Mouse (Mus musculus) midbrain, embryonic 10.5 days (tissue): ENCODE results near the gene Gsdma3. TPM values are rescaled to one million over a fixed set of nuclear protein-coding genes. Genes with fewer than 3 reads are reported as not detected.

Source experiments
- DNase-seq: peaks from one replicate; pipeline ENCODE4 v3.0.0-alpha.2; 2017; ENCODE audit warnings: low spot score
- H3K27ac ChIP-seq: fragments of 300-500 bp; sonication (generic); replicated peaks from 2 replicates; pipeline ENCODE4 v1.5.1; 2016; ENCODE audit warnings: mild to moderate bottlenecking
- H3K27me3 ChIP-seq: fragments of 300-500 bp; sonication (generic); 2 replicates; pipeline ENCODE4 v1.6.1; 2016; ENCODE audit warnings: low read depth, mild to moderate bottlenecking; ENCODE audit not compliant: poor library complexity, severe bottlenecking
- H3K36me3 ChIP-seq: fragments of 300-500 bp; sonication (generic); 2 replicates; pipeline ENCODE4 v1.6.1; 2016; ENCODE audit warnings: mild to moderate bottlenecking, moderate library complexity
- H3K4me1 ChIP-seq: fragments of 300-500 bp; sonication (generic); 2 replicates; pipeline ENCODE4 v1.6.1; 2016
- H3K4me3 ChIP-seq: fragments of 300-500 bp; sonication (generic); 2 replicates; pipeline ENCODE4 v1.5.1; 2016; ENCODE audit warnings: mild to moderate bottlenecking, moderate library complexity
- H3K9me3 ChIP-seq: fragments of 300-500 bp; sonication (generic); replicated peaks from 2 replicates; pipeline ENCODE4 v1.6.1; 2016; ENCODE audit warnings: mild to moderate bottlenecking
- WGBS: fragments of 180-500 bp; shearing (Covaris S2); methylation state at CpG from one replicate; pipeline ENCODE4 v1.1.7; 2016; 5-methylcytosine and 5-hydroxymethylcytosine counted together
- polyA plus RNA-seq: library from polyadenylated mRNA; unstranded; fragments of >200 nt; fragmentation: Nextera tagmentation; extraction: Ambion mirVana; gene quantifications from 2 replicates; pipeline ENCODE4 v1.2.1, GENCODE M21; 2016

Gsdma3 gene
- polyA plus RNA-seq, 1 experiment from 2014 or later = not detected

DNA sequence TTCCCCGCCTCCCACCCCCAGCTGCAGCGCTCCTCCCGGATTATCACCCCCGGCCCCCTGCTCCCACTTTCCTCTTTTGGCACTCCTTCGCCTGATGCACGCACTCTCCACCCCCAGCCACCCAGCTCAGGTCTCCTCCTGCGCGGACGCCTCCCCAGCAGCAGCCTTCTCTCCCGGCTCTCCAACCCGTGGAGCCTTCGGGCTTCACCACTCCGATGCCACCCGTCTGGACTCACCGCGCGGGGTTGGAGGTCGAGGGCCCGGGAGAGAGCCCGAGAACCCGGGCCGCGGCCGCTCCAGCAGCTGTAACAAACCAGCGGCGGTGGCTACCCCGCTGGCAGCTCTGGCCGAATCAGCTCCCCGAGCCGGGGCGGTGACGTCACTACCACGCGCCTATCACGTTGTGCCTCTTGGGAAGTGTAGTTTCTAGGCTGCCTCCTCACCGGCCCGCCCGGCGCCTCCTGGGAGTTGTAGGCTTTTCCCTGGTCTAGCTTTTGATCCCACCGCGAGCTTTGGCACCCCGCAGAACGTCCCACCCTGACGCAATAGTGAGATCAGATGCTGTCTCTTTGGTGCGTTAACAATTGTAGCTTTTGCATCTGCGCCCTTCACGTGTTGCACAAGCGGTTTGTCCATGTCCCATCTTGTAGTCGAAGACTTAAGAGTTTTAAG is 39.1 kb upstream of the Gsdma3 start, which contains the start of gene Ormdl3:
Gene Ormdl3, minus strand, starts transcription at position 477 of the 672 bp plus-strand sequence.
- Histone ChIP-seq H3K36me3 (peaks cover 22% of the 10 kb centered on the region), H3K9me3 (no peaks in the 10 kb centered on the region), H3K27me3 (peaks cover 13% of the 10 kb centered on the region; the same call in 1 of the 2 replicates), H3K4me1 (peaks cover 53% of the 10 kb centered on the region), H3K27ac (peak within 1 kb of the TSS; percentile 88), H3K4me3 (peak within 1 kb of the TSS; percentile 70)
- under 1% methylated on average over 49 of the region's 49 CpGs for WGBS
- peak; percentile 100 for DNase-seq

DNA sequence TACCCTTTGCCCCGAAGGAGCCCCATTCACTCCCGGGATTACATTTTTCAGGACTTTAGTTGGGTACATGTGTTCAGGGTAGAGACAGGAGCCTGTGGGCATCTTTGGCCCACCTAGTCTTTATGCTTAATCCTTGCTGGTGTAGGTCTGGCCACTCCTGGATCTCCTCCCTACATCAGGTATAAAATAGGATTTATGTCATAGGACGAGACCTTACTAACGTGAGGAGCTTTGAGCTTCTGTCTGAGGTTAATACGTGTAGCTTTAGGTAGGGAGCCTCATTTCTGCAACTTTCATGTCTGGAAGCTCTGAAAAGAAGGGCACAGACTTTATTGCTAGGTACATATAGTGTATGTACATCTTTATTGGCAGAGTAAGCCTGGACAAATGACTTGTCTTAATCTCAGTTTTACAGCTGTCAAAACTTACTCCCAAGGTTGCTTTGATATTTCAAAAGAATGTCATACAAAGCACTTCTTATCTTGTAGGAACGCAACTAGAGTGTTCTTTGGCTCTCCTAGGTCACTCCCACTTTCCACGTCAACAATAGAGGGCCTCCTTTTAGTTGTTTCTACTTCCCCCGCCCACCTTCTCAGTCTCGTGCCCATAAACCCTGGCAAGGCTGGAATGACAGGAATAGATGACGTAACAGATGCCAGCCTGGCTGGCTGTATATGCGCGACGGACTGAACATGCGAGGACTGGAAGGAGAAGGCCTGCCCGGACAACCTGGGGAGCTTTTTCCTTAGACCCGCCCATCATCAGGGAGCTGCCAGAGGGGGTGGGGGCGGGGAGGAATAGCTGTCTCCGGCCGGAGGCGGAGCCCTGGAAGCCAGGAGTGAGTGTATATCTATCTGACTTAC is 38.2 kb upstream of the Gsdma3 start:
- Histone ChIP-seq H3K36me3 (peaks cover 14% of the 10 kb centered on the region), H3K9me3 (no peaks in the 10 kb centered on the region), H3K27me3 (peaks cover 13% of the 10 kb centered on the region; the same call in 1 of the 2 replicates), H3K27ac (peak overlapping the region; percentile 88), H3K4me1 (peaks cover 52% of the 10 kb centered on the region), H3K4me3 (peak overlapping the region; percentile 70)
- WGBS = 6% methylated on average over 20 of the region's 20 CpGs
- peak; percentile 66 for DNase-seq

DNA sequence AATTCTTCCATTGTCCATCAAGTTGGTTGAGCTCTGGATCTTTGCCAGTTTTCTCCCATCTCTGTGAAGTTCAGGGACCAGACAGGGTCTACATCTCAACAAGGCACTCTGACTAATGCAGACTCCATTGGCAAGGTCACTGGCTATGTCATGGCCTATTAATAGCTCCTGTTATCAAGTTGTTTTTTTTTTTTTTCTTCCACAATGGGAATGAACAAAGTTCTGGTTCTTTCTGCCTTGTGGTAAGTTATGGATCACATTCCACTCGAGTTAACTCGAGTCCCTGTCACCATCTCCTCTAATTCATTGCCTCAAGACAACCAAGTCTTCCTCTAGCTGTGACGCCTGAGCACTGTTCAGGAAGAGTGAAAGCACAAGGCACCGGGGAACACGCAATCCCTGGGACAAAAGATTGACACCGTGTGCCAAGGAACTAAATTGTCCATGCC is 37.3 kb upstream of the Gsdma3 start:
- H3K4me3 ChIP-seq = no peak overlapping the region
- H3K4me1 ChIP-seq = peaks cover 51% of the 10 kb centered on the region
- no peaks in the 10 kb centered on the region for H3K9me3 ChIP-seq
- H3K27ac ChIP-seq = no peak overlapping the region
- H3K27me3 ChIP-seq = peaks cover 13% of the 10 kb centered on the region; the same call in 1 of the 2 replicates
- H3K36me3 ChIP-seq = peaks cover 4% of the 10 kb centered on the region
- 73% methylated on average over 6 of the region's 6 CpGs for WGBS
- no peak for DNase-seq

DNA sequence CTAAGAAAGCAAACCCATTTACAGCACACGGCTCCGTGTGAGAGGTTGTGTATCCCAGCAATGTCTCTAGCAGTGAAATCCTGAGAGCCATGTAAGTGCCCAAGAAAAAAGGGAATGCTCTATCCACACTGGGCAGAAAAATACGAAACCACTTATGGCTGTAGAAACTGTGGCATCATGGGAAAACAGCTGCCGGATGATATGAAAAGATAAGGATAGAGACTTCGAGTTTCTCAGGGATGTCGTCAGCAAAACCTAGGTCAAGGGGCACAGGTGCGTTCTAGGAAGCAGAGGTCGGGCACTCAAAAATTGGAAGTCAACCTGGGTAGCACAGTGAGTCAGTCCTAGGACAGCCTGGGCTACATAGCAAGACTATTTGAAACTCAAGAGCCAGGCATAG is 36.9 kb upstream of the Gsdma3 start:
- peaks cover 48% of the 10 kb centered on the region for H3K4me1 ChIP-seq
- no peak overlapping the region for H3K27ac ChIP-seq
- no peak overlapping the region for H3K4me3 ChIP-seq
- H3K36me3 ChIP-seq = no peaks in the 10 kb centered on the region
- H3K9me3 ChIP-seq = no peaks in the 10 kb centered on the region
- WGBS = 85% methylated on average over 8 of the region's 8 CpGs
- no peak for DNase-seq
- peaks cover 13% of the 10 kb centered on the region; the same call in 1 of the 2 replicates for H3K27me3 ChIP-seq

DNA sequence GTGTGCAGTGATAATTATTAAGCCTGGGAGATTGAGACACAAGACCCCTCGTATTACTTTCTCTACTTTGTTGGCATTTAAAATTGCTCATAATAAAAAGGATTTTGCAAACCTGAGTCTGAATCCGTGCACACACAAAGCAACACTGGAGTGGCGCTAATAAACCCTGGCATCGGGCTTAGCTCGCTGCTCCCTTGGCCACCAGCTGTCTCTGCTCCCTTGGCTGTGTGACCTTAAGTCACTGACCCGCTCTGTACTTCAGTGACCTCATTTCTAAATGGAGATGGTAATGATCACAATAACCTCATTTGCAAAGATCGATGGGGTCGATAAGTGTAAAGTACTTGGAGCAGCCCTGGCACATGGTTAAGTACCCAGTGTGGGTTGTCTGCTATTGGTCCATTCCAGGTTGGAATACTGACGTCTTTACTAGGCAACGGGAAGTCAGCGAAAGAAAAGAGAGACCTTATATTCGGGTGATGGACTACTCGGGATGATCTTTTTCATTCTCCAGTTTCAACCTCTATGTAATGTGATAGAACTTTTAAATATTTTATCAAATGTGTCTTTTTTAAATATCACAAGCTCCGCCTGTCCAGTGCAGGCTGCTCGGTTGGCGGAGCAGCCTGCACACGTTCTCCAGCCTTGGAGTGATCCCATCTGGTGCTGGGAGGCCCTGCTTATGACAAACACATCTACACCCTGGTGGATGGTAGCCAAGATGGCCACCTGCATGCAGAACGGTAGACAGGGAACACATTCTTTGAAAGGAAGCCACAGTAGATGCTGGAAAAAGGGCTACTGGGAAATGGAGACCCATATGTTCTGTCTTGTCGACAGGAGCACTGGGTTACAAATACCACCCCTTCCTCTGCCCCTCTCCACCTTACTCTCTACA is 35.4 kb upstream of the Gsdma3 start:
- no peak for DNase-seq
- no peaks in the 10 kb centered on the region for H3K9me3 ChIP-seq
- peaks cover 34% of the 10 kb centered on the region for H3K4me1 ChIP-seq
- no peak overlapping the region for H3K27ac ChIP-seq
- peaks cover 18% of the 10 kb centered on the region; the same call in 1 of the 2 replicates for H3K27me3 ChIP-seq
- no peaks in the 10 kb centered on the region for H3K36me3 ChIP-seq
- WGBS = 77% methylated on average over 19 of the region's 19 CpGs
- no peak overlapping the region for H3K4me3 ChIP-seq

DNA sequence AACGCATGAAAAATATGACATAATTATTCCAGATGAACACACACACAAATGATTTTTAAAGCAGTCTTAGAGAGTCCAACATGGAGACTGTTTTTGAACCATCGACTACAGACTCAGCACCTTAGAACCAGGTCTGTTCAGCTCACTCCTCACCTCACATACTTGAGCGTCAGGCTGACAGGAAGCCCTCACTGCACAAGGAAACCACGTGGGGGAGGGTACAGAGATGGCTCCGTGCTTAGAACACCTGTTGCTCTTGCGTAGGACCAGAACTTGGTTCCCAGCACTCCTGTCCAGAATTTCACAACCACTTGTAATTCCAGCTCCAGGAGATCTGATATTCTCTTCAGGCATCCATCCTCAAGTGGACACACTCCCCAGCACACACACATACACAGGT is 31.1 kb upstream of the Gsdma3 start:
- 79% methylated on average over 6 of the region's 6 CpGs for WGBS

DNA sequence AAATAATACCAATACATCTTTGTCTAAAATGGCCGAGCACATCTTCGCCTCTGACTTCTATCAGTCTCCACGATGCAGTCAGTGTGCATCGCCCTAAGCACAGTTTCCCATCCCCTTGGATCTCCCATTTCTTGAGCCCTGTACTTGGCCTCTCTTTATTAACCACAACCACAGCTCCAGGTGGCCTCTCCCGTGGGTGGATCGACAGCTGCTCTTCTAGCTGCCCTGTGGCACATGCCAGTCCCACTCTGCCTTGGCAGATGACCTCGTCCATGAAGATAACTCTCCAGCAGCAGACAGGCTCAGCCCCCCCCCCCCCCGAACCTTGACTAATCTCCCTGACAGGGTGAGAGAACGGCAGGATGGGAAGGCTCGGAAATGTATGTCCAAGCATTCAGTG is 30.7 kb upstream of the Gsdma3 start:
- H3K27me3 ChIP-seq = peaks cover 41% of the 10 kb centered on the region
- 81% methylated on average over 10 of the region's 10 CpGs for WGBS
- no peak for DNase-seq
- no peaks in the 10 kb centered on the region for H3K9me3 ChIP-seq
- H3K4me1 ChIP-seq = peaks cover 9% of the 10 kb centered on the region
- H3K27ac ChIP-seq = no peak overlapping the region
- no peak overlapping the region for H3K4me3 ChIP-seq
- H3K36me3 ChIP-seq = no peaks in the 10 kb centered on the region

More for the DNA sequence above, 31.1 kb upstream of the Gsdma3 start:
- Histone ChIP-seq H3K27me3 (peaks cover 37% of the 10 kb centered on the region), H3K4me3 (no peak overlapping the region), H3K27ac (no peak overlapping the region), H3K4me1 (peaks cover 9% of the 10 kb centered on the region), H3K9me3 (no peaks in the 10 kb centered on the region), H3K36me3 (no peaks in the 10 kb centered on the region)
- DNase-seq = no peak

DNA sequence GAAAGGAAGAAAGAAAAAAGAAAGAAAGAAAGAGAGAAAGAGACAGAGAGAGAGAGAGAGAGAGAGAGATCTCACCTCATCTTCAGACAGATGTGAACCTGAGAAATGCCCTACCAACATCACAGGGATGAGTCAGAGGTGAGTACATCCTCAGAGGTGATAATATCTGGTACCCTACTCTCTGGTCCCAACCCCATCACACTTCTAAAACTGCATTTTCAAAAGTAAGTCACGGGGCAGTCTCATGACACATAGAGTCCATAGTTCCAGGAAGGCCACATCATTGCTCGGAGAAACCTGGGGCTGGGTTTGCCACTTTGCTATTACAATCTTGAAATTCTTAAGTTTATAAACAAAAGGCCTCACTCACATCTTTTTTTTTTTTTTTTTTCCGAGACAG is 30.2 kb upstream of the Gsdma3 start:
- Histone ChIP-seq H3K4me1 (peaks cover 6% of the 10 kb centered on the region), H3K27ac (no peak overlapping the region), H3K36me3 (no peaks in the 10 kb centered on the region), H3K9me3 (no peaks in the 10 kb centered on the region), H3K27me3 (peaks cover 46% of the 10 kb centered on the region), H3K4me3 (no peak overlapping the region)
- 86% methylated on average over 3 of the region's 3 CpGs for WGBS
- no peak for DNase-seq

DNA sequence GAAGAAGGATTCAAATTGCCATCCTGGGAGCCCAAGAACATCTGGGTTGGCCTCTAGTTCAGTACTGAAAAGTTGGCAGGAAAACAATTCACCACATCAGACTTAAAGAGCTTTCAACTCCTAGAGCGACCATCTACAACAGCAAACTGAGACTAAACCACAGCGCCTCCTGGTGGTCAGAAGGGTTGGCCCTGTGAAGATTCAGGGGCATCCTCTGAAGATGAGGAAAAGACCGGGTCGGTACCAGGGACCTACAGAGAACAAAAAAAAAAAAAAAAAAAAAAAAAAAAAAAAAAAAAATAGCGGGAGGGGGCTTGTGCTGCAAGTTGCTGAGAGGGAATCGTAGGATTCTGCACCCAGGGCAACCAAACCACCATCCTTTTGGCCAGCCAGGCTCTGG is 28.8 kb upstream of the Gsdma3 start:
- Histone ChIP-seq H3K36me3 (no peaks in the 10 kb centered on the region), H3K4me1 (peaks cover 14% of the 10 kb centered on the region), H3K4me3 (no peak overlapping the region), H3K27ac (no peak overlapping the region), H3K27me3 (peaks cover 45% of the 10 kb centered on the region), H3K9me3 (no peaks in the 10 kb centered on the region)
- 52% methylated on average over 6 of the region's 6 CpGs for WGBS
- DNase-seq = peak; percentile 62

DNA sequence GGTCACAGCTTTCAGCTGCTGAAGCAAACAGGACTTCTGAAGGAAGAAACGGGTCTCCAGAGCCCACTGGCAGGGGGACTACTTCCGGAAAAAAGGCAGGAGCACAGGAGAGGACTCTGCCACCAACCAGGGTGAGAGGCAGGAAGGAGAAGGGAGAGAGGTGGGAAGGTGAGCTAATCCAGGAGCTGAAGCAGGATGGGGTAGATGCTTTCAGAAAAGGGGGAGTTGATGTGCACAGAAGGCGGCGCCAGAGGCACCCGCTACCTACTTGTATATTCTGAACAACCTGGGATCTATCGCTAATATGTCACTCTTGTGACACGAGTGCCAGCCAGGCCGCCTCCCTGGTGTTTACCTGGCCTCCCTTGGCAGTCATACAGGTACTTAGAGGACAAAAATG is 28.2 kb upstream of the Gsdma3 start, which contains the start of gene Lrrc3c:
Gene Lrrc3c, plus strand, starts transcription at position 301 of the 400 bp plus-strand sequence.
- H3K9me3 ChIP-seq = no peaks in the 10 kb centered on the region
- peaks cover 45% of the 10 kb centered on the region for H3K27me3 ChIP-seq
- no peak for DNase-seq
- H3K4me3 ChIP-seq = no peak within 1 kb of the TSS
- 86% methylated on average over 8 of the region's 8 CpGs for WGBS
- peaks cover 20% of the 10 kb centered on the region for H3K4me1 ChIP-seq
- no peak within 1 kb of the TSS for H3K27ac ChIP-seq
- no peaks in the 10 kb centered on the region for H3K36me3 ChIP-seq

DNA sequence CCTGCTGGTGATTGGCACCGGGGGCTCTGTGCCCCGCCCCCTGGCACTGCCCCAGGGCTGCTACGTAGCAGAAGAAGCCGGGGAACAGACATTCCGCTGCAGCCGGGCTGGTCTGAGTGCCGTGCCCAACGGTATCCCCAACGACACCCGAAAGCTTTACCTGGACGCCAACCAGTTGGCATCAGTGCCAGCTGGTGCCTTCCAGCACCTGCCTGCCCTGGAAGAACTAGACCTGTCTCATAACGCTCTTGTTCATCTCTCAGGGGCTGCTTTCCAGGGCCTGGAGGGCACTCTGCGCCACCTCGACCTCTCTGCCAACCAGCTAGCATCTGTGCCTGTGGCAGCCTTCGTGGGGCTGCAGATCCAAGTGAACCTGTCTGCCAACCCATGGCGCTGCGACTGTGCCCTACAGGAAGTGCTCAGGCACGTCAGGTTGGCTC is 27.3 kb upstream of the Gsdma3 start:
- WGBS = 66% methylated on average over 18 of the region's 18 CpGs
- Histone ChIP-seq H3K9me3 (no peaks in the 10 kb centered on the region), H3K4me3 (no peak overlapping the region), H3K27ac (no peak overlapping the region), H3K36me3 (no peaks in the 10 kb centered on the region), H3K27me3 (peaks cover 45% of the 10 kb centered on the region), H3K4me1 (peaks cover 21% of the 10 kb centered on the region)
- no peak for DNase-seq

DNA sequence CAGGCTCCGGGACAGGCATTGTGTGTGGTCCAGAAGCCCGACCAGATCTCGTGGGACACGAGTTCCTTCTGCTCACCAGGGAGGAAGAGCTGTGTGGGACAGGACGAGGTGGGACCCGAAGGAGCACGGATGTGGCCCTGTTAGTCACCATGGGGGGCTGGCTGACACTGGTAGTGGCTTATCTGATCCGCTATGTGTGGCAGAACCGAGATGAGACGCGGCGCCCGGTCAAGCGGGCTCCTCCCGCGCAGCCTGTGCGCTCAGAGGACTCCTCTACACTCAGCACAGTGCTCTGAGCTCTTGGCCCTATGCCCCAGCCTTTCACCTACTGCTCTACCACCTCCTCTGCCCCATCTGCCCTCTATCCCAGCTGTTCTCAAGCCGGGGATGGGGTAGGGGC is 26.9 kb upstream of the Gsdma3 start:
- Histone ChIP-seq H3K4me1 (peaks cover 21% of the 10 kb centered on the region), H3K27me3 (peaks cover 45% of the 10 kb centered on the region), H3K36me3 (no peaks in the 10 kb centered on the region), H3K27ac (no peak overlapping the region), H3K9me3 (no peaks in the 10 kb centered on the region), H3K4me3 (no peak overlapping the region)
- DNase-seq = no peak
- 44% methylated on average over 18 of the region's 18 CpGs for WGBS
